Mouse (Mus musculus): Measurements from ENCODE around the gene Kif22.

DNA sequence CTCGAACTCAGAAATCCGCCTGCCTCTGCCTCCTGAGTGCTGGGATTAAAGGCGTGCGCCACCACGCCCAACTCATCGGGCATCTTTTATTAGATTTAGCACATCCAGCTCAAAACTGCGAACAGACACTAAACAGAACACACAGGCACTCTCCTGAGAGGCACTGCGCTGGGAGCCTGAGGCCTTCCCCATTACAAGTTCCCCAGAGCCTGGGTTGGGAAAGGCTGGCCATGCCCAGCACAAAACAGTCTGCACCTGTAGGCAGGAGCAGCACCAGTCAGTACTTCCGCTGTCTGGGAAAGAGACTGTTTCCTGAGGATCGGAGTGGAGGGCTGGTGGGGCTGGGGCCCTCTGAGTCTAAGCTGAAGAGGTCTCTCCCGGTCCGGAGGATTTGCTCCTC is 27.3 kb downstream of the Kif22 start:
- no peak for TF ChIP-seq CTCF (conservative IDR thresholded peaks at IDR 0.05; ENCODE audit: insufficient read depth, insufficient read length, low read depth, low read length)
- no peak for TF ChIP-seq POLR2A (IDR thresholded peaks at IDR 0.05; ENCODE audit: low read depth, low read length)
